8 mouse cellular contexts compared by ENCODE assay signal in genomic region chr5:144258687-144259086, GRCm38 (mm10). TPM values are rescaled to one million over a fixed set of nuclear protein-coding genes. Genes with fewer than 3 reads are reported as not detected.
A peak's percentile ranks its signal among the peaks of the same experiment; 100 is the strongest.
DNase-seq lines count a peak whose midpoint lies in the region; ATAC-seq and TF ChIP-seq lines count a peak whose summit lies in the region.

No protein-coding gene starts in this region.

- H3K27ac ChIP-seq in layer of hippocampus, adult 2 months = peak overlapping the region; percentile 12; the same call in 1 of the 2 replicates
- H3K27ac ChIP-seq in forebrain, embryonic 12.5 days = no peak overlapping the region

- peaks cover 58% of the 10 kb centered on the region for H3K4me1 ChIP-seq in forebrain, embryonic 12.5 days

- H3K36me3 ChIP-seq in forebrain, embryonic 12.5 days (replicated peaks) = peaks cover 36% of the 10 kb centered on the region
- H3K36me3 ChIP-seq in myocyte (ENCODE audit: control insufficient read depth, insufficient read depth) = peaks cover 11% of the 10 kb centered on the region

- DNase-seq in layer of hippocampus, adult 2 months (ENCODE audit: low spot score in 2 of 2) = no peak
- DNase-seq in layer of hippocampus, adult 9-10 months (ENCODE audit: low spot score) = no peak
- peak; percentile 54 for DNase-seq in kidney, adult 9 months
- no peak for DNase-seq in adrenal gland, adult 18-20 months (ENCODE audit: low spot score in 2 of 2)
- no peak for DNase-seq in gastrocnemius, postnatal 14 days

- peak overlapping the region; percentile 85 for H3K4me2 ChIP-seq in forebrain, embryonic 12.5 days
- H3K4me2 ChIP-seq in myocyte (ENCODE audit: low read depth) = peak overlapping the region; percentile 98

- no peaks in the 10 kb centered on the region for H3K27me3 ChIP-seq in forebrain, embryonic 12.5 days
- no peaks in the 10 kb centered on the region for H3K27me3 ChIP-seq in myocyte (ENCODE audit: control insufficient read depth, insufficient read depth, insufficient read length)

- intact Hi-C loops in gastrocnemius, postnatal 14 days (cut with DNase I; ENCODE audit: low total_unique reads) = no loop called here

- H3K9ac ChIP-seq in forebrain, embryonic 12.5 days = peak overlapping the region; percentile 46

- TF ChIP-seq CTCF in layer of hippocampus, adult 2 months (conservative IDR thresholded peaks at IDR 0.05) = no peak

- WGBS in forebrain, embryonic 12.5 days = 22% methylated on average over 2 of the region's 2 CpGs

- H3ac ChIP-seq in myocyte (ENCODE audit: control insufficient read depth, insufficient read length) = no peak overlapping the region

- peaks cover 73% of the 10 kb centered on the region for H3K79me2 ChIP-seq in myocyte (ENCODE audit: control insufficient read depth, insufficient read depth)

- no peak for ATAC-seq in forebrain, embryonic 12.5 days (ENCODE audit: low FRiP score)
- ATAC-seq in activated CD4-positive, CD25-positive, alpha-beta regulatory T cell, adult 4 months = no peak

- TF ChIP-seq POLR2A in myocyte (IDR thresholded peaks at IDR 0.05; ENCODE audit: insufficient read length, low read depth) = peak; percentile 28

- no peaks in the 10 kb centered on the region for H3K9me3 ChIP-seq in forebrain, embryonic 12.5 days

- peak overlapping the region; percentile 41; the same call in 1 of the 2 replicates for H3K4me3 ChIP-seq in layer of hippocampus, adult 2 months
- H3K4me3 ChIP-seq in forebrain, embryonic 12.5 days (replicated peaks) = peak overlapping the region; percentile 98
- peak overlapping the region; percentile 95 for H3K4me3 ChIP-seq in myocyte

TF ChIP-seq in myocyte, 11 proteins besides CTCF, POLR2A, EP300 and RAD21:
- TF ChIP-seq MAX (IDR thresholded peaks at IDR 0.05; ENCODE audit: low read depth) (no peak), MYOD1 (IDR thresholded peaks at IDR 0.05; ENCODE audit: control insufficient read depth in 1 of 3, insufficient read length in 2 of 3, low read depth in 2 of 3) (peak in 1 of 3 experiments; percentile 6), POLR2AphosphoS2 (IDR thresholded peaks at IDR 0.05; ENCODE audit: insufficient read length, low read depth) (peak; percentile 70), SRF (IDR thresholded peaks at IDR 0.05; ENCODE audit: control insufficient read depth, insufficient read length, low read depth) (no peak), TCF3 (IDR thresholded peaks at IDR 0.05; ENCODE audit: insufficient read length, low read depth) (no peak), CEBPB (IDR thresholded peaks at IDR 0.05; ENCODE audit: insufficient read depth, poor library complexity, severe bottlenecking) (no peak)

RNA-seq across cellular contexts. Expression of gene Bri3, which starts 14.4 kb away (rescaled TPM):
- 10 to 100 TPM; 64.7 to 65.3 TPM for total RNA-seq in layer of hippocampus, adult 2 months (2021)
- polyA plus RNA-seq in forebrain, embryonic 12.5 days (2016; fragmentation: Nextera tagmentation; extraction: Ambion mirVana) = 126 and 139 TPM in 2 replicates
- polyA plus RNA-seq in myocyte (2012; fragmentation: generic; extraction: Trizol) = 153 TPM
- 1 to 10 TPM; 2.5 to 4.7 TPM for polyA plus RNA-seq in activated CD4-positive, CD25-positive, alpha-beta regulatory T cell, adult 4 months (2017; shearing (Covaris generic))
- total RNA-seq in adrenal gland, adult 18-20 months (2021) = 100 to 1,000 TPM; 136 to 144 TPM
- 10 to 100 TPM; 39.1 to 39.7 TPM for total RNA-seq in gastrocnemius, postnatal 14 days (2021)

RNA-seq across cellular contexts. Expression of gene Tecpr1, which starts 35.3 kb away (rescaled TPM):
- total RNA-seq in layer of hippocampus, adult 2 months (2021) = 100 to 1,000 TPM; 107 to 115 TPM
- polyA plus RNA-seq in forebrain, embryonic 12.5 days (2016; fragmentation: Nextera tagmentation; extraction: Ambion mirVana) = 31.7 and 32.3 TPM in 2 replicates
- 19.2 TPM for polyA plus RNA-seq in myocyte (2012; fragmentation: generic; extraction: Trizol)
- polyA plus RNA-seq in activated CD4-positive, CD25-positive, alpha-beta regulatory T cell, adult 4 months (2017; shearing (Covaris generic)) = 10 to 100 TPM; 68.3 to 97.8 TPM
- total RNA-seq in adrenal gland, adult 18-20 months (2021) = 100 to 1,000 TPM; 110 to 112 TPM
- total RNA-seq in gastrocnemius, postnatal 14 days (2021) = 10 to 100 TPM; 13.9 to 17.8 TPM

Comparison
In these comparisons a context has a peak if more than half of its experiments do, and no peak if none do; other contexts are left out.
1. H3K4me3 ChIP-seq: peak in every context shown above with its lines; median percentile 98 in forebrain, embryonic 12.5 days; 95 in myocyte; 41 in layer of hippocampus, adult 2 months.
2. RNA of gene Tecpr1, which starts 35.3 kb away (total RNA-seq): 107 to 115 TPM in layer of hippocampus, adult 2 months and 110 to 112 TPM in adrenal gland, adult 18-20 months; 13.9 to 17.8 TPM in gastrocnemius, postnatal 14 days; every median in the first group is over 4 times any median in the second.